Mouse (Mus musculus): ENCODE measurements at regions not wholly inside any gene's neighbourhood (a gene's known extent, or its start where the extent isn't known, plus 50 kb on each side); places are given as distances from the start of the nearest gene placed in this dataset.

DNA sequence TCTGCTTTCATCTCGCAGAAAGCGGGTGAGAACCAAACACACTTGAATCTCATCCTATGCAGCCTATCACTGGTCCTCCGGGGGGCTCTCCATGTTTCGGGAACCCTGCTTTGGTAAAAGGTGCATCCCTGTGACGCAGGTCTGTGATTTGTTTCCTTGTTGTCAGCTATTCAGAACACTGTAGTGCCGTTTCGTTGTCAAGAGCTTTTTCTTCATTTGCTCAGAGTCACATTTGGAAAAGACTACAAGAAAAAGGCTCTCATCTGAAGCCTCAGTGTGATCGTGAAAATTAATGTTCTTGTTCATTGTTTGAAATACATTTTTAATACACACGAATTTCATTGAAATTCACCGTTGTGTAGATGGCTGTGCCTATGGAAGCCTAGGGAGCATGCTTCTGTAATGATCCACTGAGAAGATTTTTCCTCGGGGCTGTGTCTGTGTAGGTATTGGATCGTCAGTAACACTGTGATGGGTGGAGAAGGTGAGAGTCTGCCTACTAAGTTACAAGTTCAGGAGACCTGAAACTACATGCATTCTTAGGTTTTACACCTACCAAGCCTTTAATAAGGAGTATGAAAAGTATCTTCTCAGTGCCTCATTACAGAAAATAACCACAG is 112.0 kb upstream of the Paqr3 start:
- no peak for DNase-seq (ENCODE audit: low read depth)

DNA sequence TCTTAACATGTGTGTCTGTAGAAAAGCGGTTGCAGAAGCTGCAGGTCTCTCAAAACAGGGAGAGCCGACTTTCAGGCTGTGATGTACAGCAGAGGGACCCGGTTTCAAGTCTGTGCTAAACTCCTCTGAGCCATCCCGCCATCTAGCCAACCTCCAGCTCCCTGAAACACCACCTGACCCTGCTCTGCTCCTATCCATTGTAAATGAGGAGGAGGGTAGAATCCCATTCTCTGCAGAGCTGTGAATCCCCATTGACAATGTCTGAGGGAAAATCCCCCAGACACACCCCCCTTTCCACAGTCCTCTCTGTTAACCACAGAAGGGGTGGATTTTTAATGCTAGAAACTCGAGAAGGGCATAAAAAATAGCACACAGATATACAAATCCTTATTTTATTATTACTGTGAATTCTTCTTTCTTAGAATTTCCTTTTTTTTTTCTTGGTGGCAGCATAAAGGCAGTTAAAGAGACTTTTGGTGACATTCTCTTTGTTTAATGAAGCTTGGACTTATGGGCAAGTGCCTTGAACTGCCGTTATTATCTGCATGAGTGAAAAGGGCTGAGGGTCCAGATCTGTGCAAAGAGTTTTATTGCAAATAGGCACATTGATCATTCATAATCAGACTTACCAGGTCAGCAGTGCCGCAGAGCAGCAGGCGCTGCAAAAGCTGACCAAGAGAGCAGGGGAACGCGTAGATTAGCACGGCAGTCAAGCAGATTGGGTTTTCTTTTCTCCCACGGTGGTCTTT is 111.3 kb upstream of the Paqr3 start:
- no peak for DNase-seq (ENCODE audit: low read depth)

DNA sequence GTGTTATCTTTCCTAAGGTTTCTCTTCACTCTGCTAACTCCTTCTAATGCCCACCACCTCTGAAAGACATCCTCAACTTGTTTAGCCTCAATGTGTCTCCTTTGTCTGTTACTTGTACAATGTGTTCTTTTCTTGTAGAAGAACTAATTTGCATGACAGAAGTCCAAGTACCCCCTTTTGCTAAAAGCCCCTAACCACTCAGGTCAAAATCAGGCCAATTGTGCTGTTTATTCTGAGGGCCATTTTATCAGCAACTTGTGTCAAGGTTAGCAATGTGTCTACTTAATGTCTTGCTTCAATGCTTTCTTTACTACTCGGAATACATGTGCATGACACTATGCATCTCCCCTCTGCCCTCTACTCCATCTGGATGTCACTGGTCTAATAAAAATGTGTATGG is 107.3 kb upstream of the Paqr3 start:
- no peak for DNase-seq (ENCODE audit: low read depth)

GRCm38 (mm10) chr5:97205606-97206005 is 94.2 kb upstream of the Paqr3 start:
- DNase-seq (ENCODE audit: low read depth): no peak

DNA sequence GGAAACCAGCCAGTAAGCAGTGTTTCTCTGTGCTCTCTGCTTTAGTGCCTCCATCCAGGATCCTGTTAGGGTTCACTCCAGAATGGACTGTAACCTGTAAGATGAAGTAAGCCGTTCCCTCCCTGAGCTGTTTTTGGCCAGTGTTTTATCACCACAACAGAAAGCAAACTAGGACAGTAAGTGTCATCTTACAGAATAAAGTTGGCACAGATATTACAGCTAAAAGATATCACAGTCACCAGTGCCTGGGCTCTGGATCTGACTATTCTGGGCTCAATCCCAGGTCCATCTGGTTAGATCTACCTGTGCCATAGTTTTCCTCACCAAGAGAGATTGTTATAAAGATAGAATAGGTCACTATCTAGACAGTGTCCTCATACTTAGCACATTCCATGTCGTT is 92.9 kb upstream of the Paqr3 start:
- DNase-seq (ENCODE audit: low read depth): no peak

- no peak for DNase-seq (ENCODE audit: low read depth)
Observed at GRCm38 (mm10) chr5:97203646-97204045, 92.2 kb upstream of the Paqr3 start.

DNA sequence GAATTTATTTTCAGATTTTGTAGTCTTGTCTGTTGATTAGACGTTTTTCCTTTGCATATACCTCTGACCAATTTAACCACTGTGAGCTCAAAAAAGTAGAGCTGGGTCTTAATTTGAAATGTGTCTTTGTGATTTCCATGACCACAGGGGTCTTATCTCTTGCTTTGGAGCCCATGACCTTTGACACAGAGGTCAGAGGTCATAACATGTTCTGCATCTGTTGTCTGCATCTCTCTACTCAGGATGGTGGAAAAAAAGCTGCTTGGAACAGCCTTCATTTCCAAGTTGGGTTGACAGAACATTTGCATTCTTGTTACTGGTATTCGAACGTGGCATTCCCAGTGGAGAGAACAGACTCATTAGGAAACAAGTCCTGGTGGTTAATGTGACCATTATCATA is 91.2 kb upstream of the Paqr3 start:
- DNase-seq (ENCODE audit: low read depth): no peak

DNA sequence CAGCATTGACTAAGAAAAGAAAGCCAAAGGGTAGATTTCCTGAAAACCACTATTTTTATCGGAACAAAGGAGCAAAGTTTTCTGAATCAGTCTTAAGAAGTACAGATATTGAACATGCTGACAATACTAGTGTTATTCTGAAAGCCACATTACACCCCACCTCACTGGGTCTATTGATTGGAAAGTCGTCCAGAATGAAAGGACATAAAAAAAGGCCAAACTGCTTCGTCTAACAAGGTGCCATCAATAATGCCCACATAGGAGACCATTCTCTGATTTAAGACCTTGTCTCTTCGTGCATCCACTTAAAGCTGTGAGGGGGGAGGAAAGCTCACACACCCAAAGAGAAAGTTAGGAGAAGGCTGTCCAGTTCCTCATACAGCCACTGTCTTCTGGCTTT is 89.3 kb upstream of the Paqr3 start:
- no peak for DNase-seq (ENCODE audit: low read depth)

- no peak for DNase-seq (ENCODE audit: low read depth)
Observed at GRCm38 (mm10) chr5:97195281-97195660, 83.9 kb upstream of the Paqr3 start.

DNA sequence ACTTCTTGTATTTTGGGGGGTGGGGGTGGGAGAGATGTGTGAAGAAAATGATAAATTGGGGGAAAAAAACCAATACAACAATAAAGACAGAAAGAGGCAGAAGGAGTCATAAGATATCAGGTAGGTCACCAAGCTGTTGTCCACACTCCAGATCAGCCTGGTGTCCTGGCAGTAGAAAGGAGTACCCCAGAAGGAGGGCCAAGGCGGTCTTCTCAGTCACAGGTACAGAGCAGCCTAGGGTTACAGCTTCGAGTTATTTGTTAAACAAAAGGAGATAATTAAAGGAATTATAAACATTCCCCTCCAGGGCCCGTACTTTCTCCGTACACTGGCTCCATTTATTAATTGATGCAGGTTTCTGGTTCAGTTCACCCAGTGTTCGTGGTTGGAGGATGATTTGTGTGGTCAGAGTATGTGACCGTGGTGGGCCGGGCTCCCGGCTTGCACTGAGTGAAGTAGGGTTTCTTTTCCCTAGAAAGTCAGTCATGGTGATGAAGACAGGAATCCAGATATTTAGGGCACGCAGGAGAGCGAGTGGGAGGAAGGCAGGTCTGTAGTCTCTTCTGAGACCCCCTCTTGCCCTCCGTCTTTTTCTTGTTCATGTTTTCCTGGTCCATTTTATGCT is 83.4 kb upstream of the Paqr3 start:
- no peak for DNase-seq (ENCODE audit: low read depth)

DNA sequence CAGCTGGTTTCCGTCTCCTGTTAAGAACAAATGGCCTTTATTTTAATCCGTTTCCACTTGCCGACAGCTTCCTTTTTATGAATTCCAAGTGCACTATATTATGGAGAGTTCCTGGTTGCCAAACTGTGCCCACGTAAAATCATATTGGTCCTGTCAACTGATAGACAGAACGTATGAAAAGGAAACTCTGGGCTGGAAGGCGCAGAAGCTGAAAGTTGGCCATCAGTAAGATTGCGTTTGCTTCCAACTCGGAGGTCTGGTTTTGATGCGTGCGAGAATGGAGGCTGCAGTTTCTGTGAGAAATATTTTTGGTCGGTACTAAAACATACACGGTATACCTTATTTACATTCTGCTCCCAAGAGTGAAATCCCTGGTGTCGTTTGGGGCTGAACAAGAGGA is 81.3 kb upstream of the Paqr3 start:
- no peak for DNase-seq (ENCODE audit: low read depth)

- no peak for DNase-seq (ENCODE audit: low read depth)
Observed at GRCm38 (mm10) chr5:97190695-97191094, 79.3 kb upstream of the Paqr3 start.

DNA sequence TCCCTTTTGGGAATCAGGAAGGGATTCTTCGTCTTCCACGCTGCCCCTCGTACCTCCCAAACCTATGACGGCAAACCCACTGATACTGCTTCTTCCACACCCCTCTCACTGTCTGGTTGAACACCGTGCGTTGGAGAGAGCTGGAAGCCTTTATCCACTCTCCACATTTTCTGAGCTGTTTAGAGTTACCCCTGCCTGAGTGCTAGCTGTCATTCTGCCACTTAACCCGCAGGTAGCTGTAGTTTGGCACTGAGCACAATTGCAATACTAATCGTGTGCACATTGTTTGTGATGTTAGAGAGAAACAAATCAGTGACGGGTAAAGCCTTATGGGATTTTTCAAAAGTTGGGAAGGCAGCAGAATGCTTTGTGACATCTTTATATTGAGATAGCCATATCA is 73.1 kb upstream of the Paqr3 start:
- DNase-seq (ENCODE audit: low read depth): no peak

- DNase-seq (ENCODE audit: low read depth): no peak
Observed at GRCm38 (mm10) chr5:97181249-97181648, 69.9 kb upstream of the Paqr3 start.

DNA sequence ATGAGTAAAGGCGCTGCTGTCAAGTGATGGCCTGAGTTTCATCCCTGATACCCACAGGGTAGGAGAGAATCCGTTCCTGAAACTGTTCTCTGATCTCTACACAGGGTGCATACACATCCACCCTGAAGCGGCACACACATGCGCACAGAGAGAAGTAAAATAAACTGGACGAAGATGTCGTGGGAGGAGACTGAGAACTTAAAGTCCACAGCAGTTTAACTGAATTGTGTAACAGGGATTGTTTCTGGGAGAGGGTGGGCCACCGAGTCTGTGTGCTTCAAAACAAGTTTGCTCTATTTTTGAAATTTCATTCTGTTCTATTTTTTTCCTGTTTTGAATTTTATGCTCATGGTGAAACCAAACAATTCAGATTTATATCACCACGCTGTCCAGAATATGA is 63.0 kb upstream of the Paqr3 start:
- no peak for DNase-seq (ENCODE audit: low read depth)

GRCm38 (mm10) chr5:97167401-97168249 is 56.2 kb upstream of the Paqr3 start:
- no peak for DNase-seq (ENCODE audit: low read depth)

DNA sequence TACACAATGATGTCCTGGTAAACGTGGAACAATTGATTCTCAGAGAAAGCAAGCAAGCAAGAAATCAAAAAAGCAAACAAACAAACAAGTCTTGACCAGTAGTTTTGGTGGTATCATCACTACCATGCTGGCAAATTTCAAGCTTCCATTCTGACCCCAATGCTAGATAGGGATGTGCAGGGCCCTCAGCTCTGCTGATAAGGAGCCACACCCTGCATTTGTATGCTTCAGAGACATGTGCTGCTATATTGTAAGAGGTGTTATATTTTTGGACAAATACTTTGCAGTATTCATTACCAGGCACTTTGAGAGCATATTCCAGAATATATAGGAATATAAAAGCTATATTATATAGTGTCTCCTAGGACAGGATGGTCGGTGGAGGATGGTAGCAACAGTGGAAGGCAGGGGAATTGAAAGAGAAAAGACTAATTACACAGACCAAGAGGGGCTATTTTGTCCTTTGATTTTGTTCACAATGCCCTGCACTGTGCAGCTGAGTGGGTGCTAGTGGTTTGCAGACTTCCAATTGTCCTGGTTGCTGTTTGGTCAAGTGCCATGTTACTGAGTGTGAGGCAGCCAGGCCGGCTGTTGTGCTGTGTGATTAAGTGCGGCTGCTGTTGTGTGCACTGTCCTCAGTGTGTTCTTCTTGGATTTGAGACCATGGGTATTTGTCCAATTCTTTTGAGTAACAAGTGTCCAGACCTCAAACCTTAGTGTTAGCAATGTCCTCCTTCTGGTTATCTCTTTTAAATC is 54.9 kb upstream of the Paqr3 start:
- peak; percentile 9 for DNase-seq (ENCODE audit: low read depth)
